Mouse (Mus musculus) stomach, embryonic 14.5 days (tissue): ENCODE results near the gene Prm1. TPM values are rescaled to one million over a fixed set of nuclear protein-coding genes. Genes with fewer than 3 reads are reported as not detected.

Source experiments
- ATAC-seq: fragments of 200-750 bp; cut with Nextera tagmentation; 2 replicates; pipeline ENCODE4 v1.8.0; 2017; ENCODE audit warnings: low read depth, moderate TSS enrichment; ENCODE audit not compliant: insufficient number of reproducible peaks, insufficient read depth, low FRiP score
- H3K27ac ChIP-seq: fragments of 300-500 bp; sonication (generic); 2 replicates; pipeline ENCODE4 v1.5.1; 2014; ENCODE audit warnings: mild to moderate bottlenecking, low read length, moderate library complexity, mixed read lengths
- H3K27me3 ChIP-seq: fragments of 300-500 bp; sonication (generic); 2 replicates; pipeline ENCODE4 v1.6.1; 2014; ENCODE audit warnings: low read length, control low read depth, mixed read lengths; ENCODE audit not compliant: control insufficient read depth, insufficient read depth
- H3K36me3 ChIP-seq: fragments of 300-500 bp; sonication (generic); 2 replicates; pipeline ENCODE4 v1.6.1; 2014; ENCODE audit warnings: mild to moderate bottlenecking, control low read depth, low read length, moderate library complexity, mixed read lengths; ENCODE audit not compliant: control insufficient read depth, insufficient read depth
- H3K4me1 ChIP-seq: fragments of 300-500 bp; sonication (generic); 2 replicates; pipeline ENCODE4 v1.6.1; 2014; ENCODE audit warnings: low read length, control low read depth, mixed read lengths; ENCODE audit not compliant: control insufficient read depth, insufficient read depth
- H3K4me2 ChIP-seq: fragments of 300-500 bp; sonication (generic); replicated peaks from 2 replicates; pipeline ENCODE4 v1.6.1; 2014; ENCODE audit warnings: low read depth, low read length, control low read depth
- H3K4me3 ChIP-seq: fragments of 300-500 bp; sonication (generic); 2 replicates; pipeline ENCODE4 v1.5.1; 2014; ENCODE audit warnings: low read depth, low read length, control low read depth
- H3K9ac ChIP-seq: fragments of 300-500 bp; sonication (generic); replicated peaks from 2 replicates; pipeline ENCODE4 v1.6.1; 2014; ENCODE audit warnings: low read depth, mild to moderate bottlenecking, control low read depth, low read length, moderate library complexity, mixed read lengths
- H3K9me3 ChIP-seq: fragments of 300-500 bp; sonication (generic); 2 replicates; pipeline ENCODE4 v1.6.1; 2016; ENCODE audit warnings: low read depth, low read length, control low read depth; ENCODE audit not compliant: control insufficient read depth
- WGBS: fragments of 180-500 bp; shearing (Covaris S2); extraction: QIAGEN DNeasy Blood & Tissue Kit; methylation state at CpG from one replicate; pipeline ENCODE4 v1.1.7; 2014; 5-methylcytosine and 5-hydroxymethylcytosine counted together
- polyA plus RNA-seq: library from polyadenylated mRNA; unstranded; fragments of >200 nt; fragmentation: Nextera tagmentation; extraction: Ambion mirVana; gene quantifications from 2 replicates; pipeline ENCODE4 v1.2.1, GENCODE M21; 2014

Prm1 gene
- polyA plus RNA-seq, 1 experiment from 2014 or later, result not detected

- Histone ChIP-seq H3K36me3 (no peaks in the 10 kb centered on the region), H3K9ac (no peak overlapping the region), H3K9me3 (no peaks in the 10 kb centered on the region), H3K4me1 (peaks cover 7% of the 10 kb centered on the region; the same call in 1 of the 2 replicates), H3K4me3 (no peak overlapping the region), H3K4me2 (no peak overlapping the region), H3K27ac (no peak overlapping the region), H3K27me3 (no peaks in the 10 kb centered on the region)
- ATAC-seq, result no peak
- 77% methylated on average over 8 of the region's 8 CpGs for WGBS
Observed at GRCm38 (mm10) chr16:10761182-10761581, 44.5 kb downstream of the Prm1 start.

GRCm38 (mm10) chr16:10756168-10756567 is 49.5 kb downstream of the Prm1 start:
- Histone ChIP-seq H3K4me1 (no peaks in the 10 kb centered on the region), H3K4me3 (no peak overlapping the region), H3K9me3 (no peaks in the 10 kb centered on the region), H3K36me3 (no peaks in the 10 kb centered on the region), H3K27me3 (no peaks in the 10 kb centered on the region), H3K27ac (no peak overlapping the region), H3K9ac (no peak overlapping the region), H3K4me2 (no peak overlapping the region)
- ATAC-seq, result no peak
- WGBS, result 64% methylated on average over 6 of the region's 6 CpGs

- H3K9me3 ChIP-seq, result no peaks in the 10 kb centered on the region
- no peak overlapping the region for H3K4me2 ChIP-seq
- no peaks in the 10 kb centered on the region for H3K27me3 ChIP-seq
- H3K27ac ChIP-seq, result no peak overlapping the region
- WGBS, result 74% methylated on average over 3 of the region's 3 CpGs
- no peak for ATAC-seq
- no peaks in the 10 kb centered on the region for H3K36me3 ChIP-seq
- H3K9ac ChIP-seq, result no peak overlapping the region
- H3K4me3 ChIP-seq, result no peak overlapping the region
- H3K4me1 ChIP-seq, result no peaks in the 10 kb centered on the region
Observed at GRCm38 (mm10) chr16:10754521-10755296, 50.9 kb downstream of the Prm1 start.

DNA sequence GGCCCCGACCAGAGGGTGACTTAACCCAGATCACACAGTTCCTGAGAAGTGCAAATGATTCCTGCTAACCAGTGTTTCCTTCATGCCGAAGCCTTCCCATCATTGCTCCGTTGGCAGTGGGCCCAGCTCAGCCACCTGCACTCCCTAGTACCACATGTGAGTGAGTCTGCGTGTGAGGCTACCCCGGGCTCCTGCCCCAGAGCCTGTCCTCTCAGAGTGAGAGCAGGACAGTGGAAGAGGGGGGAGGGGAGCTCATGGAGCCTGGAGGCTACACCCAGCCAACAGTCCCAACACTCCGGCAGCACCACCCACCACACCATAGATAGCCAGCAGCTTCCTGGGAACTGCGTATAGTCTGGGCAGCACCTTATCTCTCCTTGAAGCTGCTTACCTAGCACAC is 55.8 kb downstream of the Prm1 start:
- Histone ChIP-seq H3K9me3 (no peaks in the 10 kb centered on the region), H3K27me3 (no peaks in the 10 kb centered on the region), H3K4me3 (no peak overlapping the region), H3K27ac (no peak overlapping the region), H3K9ac (no peak overlapping the region), H3K36me3 (no peaks in the 10 kb centered on the region), H3K4me1 (peaks cover 3% of the 10 kb centered on the region; the same call in 1 of the 2 replicates), H3K4me2 (no peak overlapping the region)
- peak; percentile 70 for ATAC-seq
- WGBS, result 40% methylated on average over 7 of the region's 7 CpGs

GRCm38 (mm10) chr16:10749226-10749625 is 56.4 kb downstream of the Prm1 start:
- no peak overlapping the region for H3K27ac ChIP-seq
- no peak for ATAC-seq
- no peaks in the 10 kb centered on the region for H3K36me3 ChIP-seq
- no peak overlapping the region for H3K4me3 ChIP-seq
- peaks cover 3% of the 10 kb centered on the region; the same call in 1 of the 2 replicates for H3K4me1 ChIP-seq
- H3K9me3 ChIP-seq, result no peaks in the 10 kb centered on the region
- no peak overlapping the region for H3K4me2 ChIP-seq
- H3K9ac ChIP-seq, result no peak overlapping the region
- WGBS, result 32% methylated on average over 7 of the region's 7 CpGs
- H3K27me3 ChIP-seq, result no peaks in the 10 kb centered on the region

Other genes starting within 250 kb of the Prm1 start
- 11.3 and 11.4 TPM in 2 replicates for gene Socs1, start 20.3 kb downstream of the Prm1 start, polyA plus RNA-seq
- gene Tnp2, start 17.2 kb downstream of the Prm1 start, polyA plus RNA-seq, result not detected in 2 replicates
- gene Prm3, start 14.9 kb downstream of the Prm1 start, polyA plus RNA-seq, result not detected in 2 replicates
- gene Prm2, start 9.7 kb downstream of the Prm1 start, polyA plus RNA-seq, result not detected in 2 replicates
- gene Gm11172, start 7.1 kb upstream of the Prm1 start, polyA plus RNA-seq, result not detected in 2 replicates
- 4.6 and 5.1 TPM in 2 replicates for gene Rmi2, start 29.2 kb upstream of the Prm1 start, polyA plus RNA-seq